ENCODE assay signal across 8 mouse cellular contexts in genomic region chr7:28311926-28312543, GRCm38 (mm10). TPM values are rescaled to one million over a fixed set of nuclear protein-coding genes. Genes with fewer than 3 reads are reported as not detected.
DNase-seq lines count a peak whose midpoint lies in the region; ATAC-seq and TF ChIP-seq lines count a peak whose summit lies in the region.

TSS of gene Timm50 (minus strand) at chr7:28312072.

- TF ChIP-seq POLR2A in MEL (IDR thresholded peaks at IDR 0.05; ENCODE audit: control insufficient read depth in 1 of 2, insufficient read depth in 1 of 2, low read depth in 1 of 2, low read length in 2 of 2, poor library complexity in 1 of 2), result peak; percentile 87 to 92
- peak; percentile 75; the same call in 1 of the 2 replicates for TF ChIP-seq POLR2A in cerebellum, adult 2 months (IDR thresholded peaks at IDR 0.05; ENCODE audit: borderline replicate concordance, insufficient read depth, low read length)

- peak; percentile 99 for ATAC-seq in forebrain, postnatal 0 days
- peak; percentile 97 for ATAC-seq in lung, embryonic 15.5 days (ENCODE audit: borderline replicate concordance, extremely low read depth, low FRiP score, low TSS enrichment)

- H3K9me3 ChIP-seq in MEL (replicated peaks; ENCODE audit: insufficient read depth, low read length), result no peaks in the 10 kb centered on the region
- H3K9me3 ChIP-seq in forebrain, postnatal 0 days (ENCODE audit: low read length), result no peaks in the 10 kb centered on the region
- no peaks in the 10 kb centered on the region for H3K9me3 ChIP-seq in lung, embryonic 15.5 days

- WGBS in cerebellum, adult 2 months, result under 1% methylated on average over 45 of the region's 45 CpGs
- 1% methylated on average over 45 of the region's 45 CpGs for WGBS in forebrain, postnatal 0 days
- WGBS in lung, embryonic 15.5 days, result under 1% methylated on average over 40 of the region's 45 CpGs

- peak within 1 kb of the TSS; percentile 59 for H3K27ac ChIP-seq in MEL (ENCODE audit: control insufficient read depth, low read depth, low read length)
- H3K27ac ChIP-seq in cerebellum, adult 2 months (ENCODE audit: insufficient read depth, low read length), result no peak within 1 kb of the TSS
- H3K27ac ChIP-seq in forebrain, postnatal 0 days (ENCODE audit: low read depth, low read length), result peak within 1 kb of the TSS; percentile 64; the same call in 1 of the 2 replicates
- H3K27ac ChIP-seq in lung, embryonic 15.5 days, result peak within 1 kb of the TSS; percentile 67

- DNase-seq in MEL (ENCODE audit: low read depth, low spot score), result peak; percentile 98
- DNase-seq in cerebellum, adult 2 months, result peak; percentile 98 to 99
- peak; percentile 97 for DNase-seq in forebrain, postnatal 0 days
- peak; percentile 98 for DNase-seq in heart, postnatal 4 days
- peak; percentile 97 to 98 for DNase-seq in layer of hippocampus, adult 8-10 months (ENCODE audit: low spot score in 2 of 2)
- DNase-seq in ovary, adult 18-20 months (ENCODE audit: low spot score), result peak; percentile 94
- DNase-seq in thymus, postnatal 0 days (ENCODE audit: low spot score), result peak; percentile 94

- TF ChIP-seq RAD21 in MEL (IDR thresholded peaks at IDR 0.05; ENCODE audit: low read depth, low read length), result no peak

- no peaks in the 10 kb centered on the region for H3K27me3 ChIP-seq in MEL (ENCODE audit: control insufficient read depth in 1 of 2, insufficient read depth in 2 of 2, low read length in 2 of 2)
- no peaks in the 10 kb centered on the region for H3K27me3 ChIP-seq in cerebellum, adult 2 months (ENCODE audit: control insufficient read depth, insufficient read depth, low read length)
- H3K27me3 ChIP-seq in forebrain, postnatal 0 days (ENCODE audit: insufficient read depth, low read length), result no peaks in the 10 kb centered on the region
- H3K27me3 ChIP-seq in lung, embryonic 15.5 days, result no peaks in the 10 kb centered on the region

- TF ChIP-seq EP300 in MEL (IDR thresholded peaks at IDR 0.05; ENCODE audit: low read depth in 1 of 2, low read length in 2 of 2), result no peak

- H3K4me3 ChIP-seq in MEL (ENCODE audit: control insufficient read depth in 1 of 2, insufficient read depth in 1 of 2, low read depth in 2 of 2, low read length in 2 of 2), result peak within 1 kb of the TSS; percentile 68 to 78
- peak within 1 kb of the TSS; percentile 68 for H3K4me3 ChIP-seq in cerebellum, adult 2 months (replicated peaks; ENCODE audit: insufficient read depth, low read depth, low read length)
- peak within 1 kb of the TSS; percentile 78 for H3K4me3 ChIP-seq in forebrain, postnatal 0 days (ENCODE audit: low read depth, low read length)
- peak within 1 kb of the TSS; percentile 96 for H3K4me3 ChIP-seq in lung, embryonic 15.5 days

- peaks cover 11% of the 10 kb centered on the region for H3K79me2 ChIP-seq in MEL (ENCODE audit: control insufficient read depth, insufficient read depth, low read length, poor library complexity)

- TF ChIP-seq CTCF in MEL (IDR thresholded peaks at IDR 0.05 in 2 of 3, conservative IDR thresholded peaks at IDR 0.05 in 1 of 3; ENCODE audit: control insufficient read depth in 1 of 3, insufficient read depth in 1 of 3, low read depth in 2 of 3, low read length in 3 of 3, poor library complexity in 1 of 3, severe bottlenecking in 1 of 3), result 0 out of 6 replicates have a peak, but pooled peaks of 1 of the 3 experiments have one; percentile 2
- TF ChIP-seq CTCF in cerebellum, adult 2 months (IDR thresholded peaks at IDR 0.05; ENCODE audit: borderline replicate concordance, insufficient read depth, low read depth, low read length), result no peak
- TF ChIP-seq CTCF in forebrain, postnatal 0 days (IDR thresholded peaks at IDR 0.05; ENCODE audit: low read depth), result no peak; the same call in 1 of the 2 replicates

- H3K9ac ChIP-seq in MEL (ENCODE audit: control insufficient read depth, low read depth, low read length, poor library complexity, severe bottlenecking), result peak within 1 kb of the TSS; percentile 87
- H3K9ac ChIP-seq in forebrain, postnatal 0 days, result peak within 1 kb of the TSS; percentile 81
- peak within 1 kb of the TSS; percentile 91 for H3K9ac ChIP-seq in lung, embryonic 15.5 days

- peak within 1 kb of the TSS; percentile 82 for H3K4me2 ChIP-seq in forebrain, postnatal 0 days (ENCODE audit: low read depth)
- peak within 1 kb of the TSS; percentile 80 for H3K4me2 ChIP-seq in lung, embryonic 15.5 days

- H3K36me3 ChIP-seq in MEL (ENCODE audit: control insufficient read depth in 1 of 2, insufficient read depth in 2 of 2, low read length in 2 of 2), result peaks cover under 1 to 5% of the 10 kb centered on the region in 2 experiments; a peak in 3 of 4 replicates
- H3K36me3 ChIP-seq in forebrain, postnatal 0 days (ENCODE audit: insufficient read depth), result peaks cover 48% of the 10 kb centered on the region
- peaks cover 63% of the 10 kb centered on the region for H3K36me3 ChIP-seq in lung, embryonic 15.5 days

- no peaks in the 10 kb centered on the region for H3K4me1 ChIP-seq in MEL (ENCODE audit: control insufficient read depth in 1 of 2, insufficient read depth in 2 of 2, low read length in 2 of 2)
- no peaks in the 10 kb centered on the region; the same call in 1 of the 2 replicates for H3K4me1 ChIP-seq in cerebellum, adult 2 months (ENCODE audit: control insufficient read depth, insufficient read depth, low read length)
- H3K4me1 ChIP-seq in forebrain, postnatal 0 days (ENCODE audit: insufficient read depth), result peaks cover 5% of the 10 kb centered on the region; the same call in 1 of the 2 replicates
- peaks cover 20% of the 10 kb centered on the region for H3K4me1 ChIP-seq in lung, embryonic 15.5 days

TF ChIP-seq in MEL, 35 proteins besides CTCF, POLR2A, EP300 and RAD21 (continues in another document):
- no peak for TF ChIP-seq ZKSCAN1 (IDR thresholded peaks at IDR 0.05; ENCODE audit: low read depth, low read length)
- no peak; the same call in 1 of the 2 replicates for TF ChIP-seq KAT2A (conservative IDR thresholded peaks at IDR 0.05; ENCODE audit: low read depth, low read length)
- TF ChIP-seq USF2 (IDR thresholded peaks at IDR 0.05; ENCODE audit: borderline replicate concordance in 1 of 2, insufficient read depth in 1 of 2, low read depth in 1 of 2, low read length in 2 of 2), result no peak
- no peak for TF ChIP-seq ZC3H11A (IDR thresholded peaks at IDR 0.05; ENCODE audit: low read depth, low read length)
- TF ChIP-seq ZNF384 (IDR thresholded peaks at IDR 0.05; ENCODE audit: low read depth, low read length), result no peak
- TF ChIP-seq SMC3 (IDR thresholded peaks at IDR 0.05; ENCODE audit: low read depth, low read length), result no peak
- no peak for TF ChIP-seq MYB (IDR thresholded peaks at IDR 0.05; ENCODE audit: low read depth, low read length)
- no peak for TF ChIP-seq CHD1 (IDR thresholded peaks at IDR 0.05; ENCODE audit: low read depth, low read length)
- TF ChIP-seq MAFK (IDR thresholded peaks at IDR 0.05; ENCODE audit: borderline replicate concordance, low read depth, low read length), result no peak
- no peak for TF ChIP-seq ETS1 (IDR thresholded peaks at IDR 0.05; ENCODE audit: low read depth, low read length)
- no peak; the same call in 1 of the 2 replicates for TF ChIP-seq ELF1 (IDR thresholded peaks at IDR 0.05; ENCODE audit: low read depth, low read length)
- no peak for TF ChIP-seq MAZ (IDR thresholded peaks at IDR 0.05; ENCODE audit: low read depth, low read length)
- peak; percentile 91 for TF ChIP-seq HCFC1 (IDR thresholded peaks at IDR 0.05; ENCODE audit: low read depth, low read length)
- no peak for TF ChIP-seq ZMIZ1 (IDR thresholded peaks at IDR 0.05; ENCODE audit: low read depth, low read length)
- no peak for TF ChIP-seq MEF2A (IDR thresholded peaks at IDR 0.05; ENCODE audit: extremely low read depth, insufficient replicate concordance, low read depth, low read length, poor library complexity, severe bottlenecking)
- peak; percentile 50; the same call in 1 of the 2 replicates for TF ChIP-seq POLR2AphosphoS2 (IDR thresholded peaks at IDR 0.05; ENCODE audit: low read length)
- no peak for TF ChIP-seq CHD2 (IDR thresholded peaks at IDR 0.05; ENCODE audit: low read length)
- TF ChIP-seq MAX (IDR thresholded peaks at IDR 0.05; ENCODE audit: low read length), result peak; percentile 49; the same call in 1 of the 2 replicates
- peak; percentile 81 for TF ChIP-seq NELFE (IDR thresholded peaks at IDR 0.05; ENCODE audit: low read depth, low read length)
- TF ChIP-seq MYC (IDR thresholded peaks at IDR 0.05; ENCODE audit: low read depth, low read length), result peak; percentile 86
- TF ChIP-seq TBP (IDR thresholded peaks at IDR 0.05; ENCODE audit: low read depth, low read length), result peak; percentile 76
- no peak for TF ChIP-seq BHLHE40 (IDR thresholded peaks at IDR 0.05; ENCODE audit: borderline replicate concordance, low read depth, low read length)
- no peak for TF ChIP-seq POLR2AphosphoS5 (IDR thresholded peaks at IDR 0.05; ENCODE audit: borderline replicate concordance, low read depth, low read length)
- TF ChIP-seq E2F4 (IDR thresholded peaks at IDR 0.05; ENCODE audit: borderline replicate concordance, low read depth, low read length), result peak; percentile 95
- TF ChIP-seq USF1 (IDR thresholded peaks at IDR 0.05; ENCODE audit: low read depth, low read length), result peak; percentile 28; the same call in 1 of the 2 replicates
- TF ChIP-seq MXI1 (IDR thresholded peaks at IDR 0.05; ENCODE audit: low read depth, low read length), result peak; percentile 85
- no peak for TF ChIP-seq RCOR1 (IDR thresholded peaks at IDR 0.05; ENCODE audit: low read depth, low read length)
- no peak for TF ChIP-seq GATA1 (IDR thresholded peaks at IDR 0.05; ENCODE audit: low read depth, low read length)
- no peak for TF ChIP-seq UBTF (IDR thresholded peaks at IDR 0.05; ENCODE audit: borderline replicate concordance, insufficient read depth, low read depth, low read length)
- TF ChIP-seq GABPA (IDR thresholded peaks at IDR 0.05; ENCODE audit: low read depth, low read length), result no peak
- TF ChIP-seq TAL1 (IDR thresholded peaks at IDR 0.05; ENCODE audit: low read length), result no peak

RNA-seq across cellular contexts. Expression of gene Timm50, which starts in this region (rescaled TPM):
- total RNA-seq in MEL (2012; rRNA removed), result 142 and 167 TPM in 2 replicates
- polyA plus RNA-seq in MEL (2012; ENCODE audit: insufficient read depth in 1 of 2, insufficient read length in 2 of 2, low read depth in 1 of 2, low replicate concordance in 2 of 2, missing spikeins in 1 of 2), result 100 to 1,000 TPM in 1 of 2 experiments, not detected in 1; 216 TPM
- polyA plus RNA-seq in cerebellum, adult 2 months (2012; rRNA removed), result 75.7 and 78.6 TPM in 2 replicates
- 60.6 and 64.0 TPM in 2 replicates for total RNA-seq in forebrain, postnatal 0 days (2014; rRNA removed)
- polyA plus RNA-seq in forebrain, postnatal 0 days (2015; fragmentation: Nextera tagmentation; extraction: Ambion mirVana), result 116 and 140 TPM in 2 replicates
- total RNA-seq in heart, postnatal 4 days (2021), result 10 to 100 TPM; 68.6 to 76.6 TPM
- 10 to 100 TPM; 41.2 to 54.2 (median 46.0) TPM for total RNA-seq in layer of hippocampus, adult 8-10 months (2022)
- 146 and 147 TPM in 2 replicates for polyA plus RNA-seq in lung, embryonic 15.5 days (2015; fragmentation: Nextera tagmentation; extraction: Ambion mirVana)
- 116 and 125 TPM in 2 replicates for polyA plus RNA-seq in thymus, postnatal 0 days (2015; fragmentation: Nextera tagmentation; extraction: Ambion mirVana)
